Mouse (Mus musculus): Measurements from ENCODE around the gene Plin5. TPM values are rescaled to one million over a fixed set of nuclear protein-coding genes. Genes with fewer than 3 reads are reported as not detected.

Plin5 gene
- polyA plus RNA-seq, 1 experiment from 2014 or later = 0.31 TPM

DNA sequence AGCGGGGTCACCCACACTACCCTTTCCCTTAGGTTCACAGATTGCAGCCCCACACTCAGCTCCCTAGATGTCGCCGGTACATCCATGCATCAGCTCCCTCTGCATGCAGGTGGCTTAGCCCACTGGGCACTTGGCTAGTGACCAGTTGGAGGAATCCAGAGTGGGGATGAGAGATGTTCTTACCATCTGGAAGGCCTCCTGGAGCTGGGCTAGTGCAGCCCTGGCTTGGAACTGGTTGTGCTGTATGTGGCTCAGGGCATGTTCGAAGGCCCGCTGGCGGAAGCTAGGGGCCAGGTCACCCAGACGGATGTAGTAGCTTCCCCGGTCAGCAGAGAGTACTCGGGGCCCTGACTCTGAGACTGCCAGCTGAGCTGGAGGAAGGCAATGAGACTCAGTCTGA is 14.5 kb downstream of the Plin5 start:
- WGBS = 92% methylated on average over 9 of the region's 9 CpGs

DNA sequence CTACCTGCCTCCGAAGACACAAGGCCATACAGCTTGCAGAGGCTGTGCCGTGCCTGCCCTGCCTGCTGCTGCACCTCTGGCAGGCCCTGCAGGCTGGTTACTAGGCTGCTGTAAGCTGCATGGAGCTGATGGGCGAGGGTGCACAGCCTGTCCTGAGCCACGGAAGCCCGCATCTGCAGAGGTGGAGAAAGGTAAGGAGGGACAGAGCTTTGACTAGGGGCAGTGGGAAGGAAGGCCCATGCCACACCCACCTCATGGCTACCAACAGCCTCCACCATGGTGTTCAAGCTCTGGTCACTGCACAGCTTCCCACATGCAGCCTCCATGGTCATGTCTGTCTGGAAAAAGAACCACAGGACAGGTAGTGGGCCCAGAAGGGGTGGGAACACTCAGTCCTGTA is 15.2 kb downstream of the Plin5 start:
- H3K4me2 ChIP-seq (ENCODE audit: low read depth, low read length) = no peak overlapping the region
- no peaks in the 10 kb centered on the region for H3K9me3 ChIP-seq (replicated peaks; ENCODE audit: control insufficient read depth, low read length)
- 92% methylated on average over 5 of the region's 5 CpGs for WGBS
- no peak overlapping the region for H3K4me3 ChIP-seq (ENCODE audit: low read depth, low read length)
- peaks cover 15% of the 10 kb centered on the region for H3K36me3 ChIP-seq (replicated peaks; ENCODE audit: control insufficient read depth, insufficient read depth, low read depth, low read length)
- no peaks in the 10 kb centered on the region for H3K4me1 ChIP-seq (ENCODE audit: control insufficient read depth, insufficient read depth, low read length)
- ATAC-seq (replicated peaks; ENCODE audit: insufficient number of reproducible peaks, low FRiP score, low TSS enrichment, low read depth) (no peak), DNase-seq (ENCODE audit: low spot score) (no peak)
- H3K27ac ChIP-seq (replicated peaks; ENCODE audit: low read depth, low read length) = no peak overlapping the region
- H3K9ac ChIP-seq (replicated peaks; ENCODE audit: low read length) = no peak overlapping the region
- H3K27me3 ChIP-seq (ENCODE audit: control insufficient read depth, insufficient read depth, low read length) = no peaks in the 10 kb centered on the region

More for the DNA sequence above, 14.5 kb downstream of the Plin5 start:
- ATAC-seq (replicated peaks; ENCODE audit: insufficient number of reproducible peaks, low FRiP score, low TSS enrichment, low read depth) (no peak), DNase-seq (ENCODE audit: low spot score) (no peak)
- Histone ChIP-seq H3K4me1 (ENCODE audit: control insufficient read depth, insufficient read depth, low read length) (no peaks in the 10 kb centered on the region), H3K9me3 (replicated peaks; ENCODE audit: control insufficient read depth, low read length) (no peaks in the 10 kb centered on the region), H3K4me3 (ENCODE audit: low read depth, low read length) (no peak overlapping the region), H3K36me3 (replicated peaks; ENCODE audit: control insufficient read depth, insufficient read depth, low read depth, low read length) (peaks cover 10% of the 10 kb centered on the region), H3K27me3 (ENCODE audit: control insufficient read depth, insufficient read depth, low read length) (no peaks in the 10 kb centered on the region), H3K27ac (replicated peaks; ENCODE audit: low read depth, low read length) (no peak overlapping the region), H3K4me2 (ENCODE audit: low read depth, low read length) (no peak overlapping the region), H3K9ac (replicated peaks; ENCODE audit: low read length) (no peak overlapping the region)

DNA sequence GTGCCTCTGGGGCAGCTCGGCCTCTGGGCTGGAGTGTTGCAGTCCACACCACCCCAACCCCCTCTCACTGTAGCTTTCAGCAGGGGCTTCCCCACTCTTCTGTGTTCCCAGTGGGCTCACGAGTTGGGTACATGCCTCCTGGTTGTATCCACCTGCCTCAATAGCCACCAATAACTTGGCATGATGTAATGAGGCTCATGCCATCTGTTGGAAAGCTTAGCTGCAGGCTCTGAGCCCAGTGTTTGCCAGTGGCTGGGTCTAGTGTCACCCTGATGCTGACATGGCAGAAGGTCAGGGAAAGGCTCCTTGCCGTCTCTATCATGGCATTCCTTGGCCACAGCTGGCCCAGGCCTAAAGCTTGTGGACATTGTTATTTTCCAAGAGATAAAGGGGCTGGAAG is 16.6 kb downstream of the Plin5 start:
- Histone ChIP-seq H3K27me3 (ENCODE audit: control insufficient read depth, insufficient read depth, low read length) (no peaks in the 10 kb centered on the region), H3K36me3 (replicated peaks; ENCODE audit: control insufficient read depth, insufficient read depth, low read depth, low read length) (peaks cover 25% of the 10 kb centered on the region), H3K9ac (replicated peaks; ENCODE audit: low read length) (no peak overlapping the region), H3K4me1 (ENCODE audit: control insufficient read depth, insufficient read depth, low read length) (no peaks in the 10 kb centered on the region), H3K4me2 (ENCODE audit: low read depth, low read length) (no peak overlapping the region), H3K4me3 (ENCODE audit: low read depth, low read length) (no peak overlapping the region), H3K9me3 (replicated peaks; ENCODE audit: control insufficient read depth, low read length) (no peaks in the 10 kb centered on the region), H3K27ac (replicated peaks; ENCODE audit: low read depth, low read length) (no peak overlapping the region)
- ATAC-seq (replicated peaks; ENCODE audit: insufficient number of reproducible peaks, low FRiP score, low TSS enrichment, low read depth) = no peak
- DNase-seq (ENCODE audit: low spot score) = no peak
- 92% methylated on average over 3 of the region's 3 CpGs for WGBS

DNA sequence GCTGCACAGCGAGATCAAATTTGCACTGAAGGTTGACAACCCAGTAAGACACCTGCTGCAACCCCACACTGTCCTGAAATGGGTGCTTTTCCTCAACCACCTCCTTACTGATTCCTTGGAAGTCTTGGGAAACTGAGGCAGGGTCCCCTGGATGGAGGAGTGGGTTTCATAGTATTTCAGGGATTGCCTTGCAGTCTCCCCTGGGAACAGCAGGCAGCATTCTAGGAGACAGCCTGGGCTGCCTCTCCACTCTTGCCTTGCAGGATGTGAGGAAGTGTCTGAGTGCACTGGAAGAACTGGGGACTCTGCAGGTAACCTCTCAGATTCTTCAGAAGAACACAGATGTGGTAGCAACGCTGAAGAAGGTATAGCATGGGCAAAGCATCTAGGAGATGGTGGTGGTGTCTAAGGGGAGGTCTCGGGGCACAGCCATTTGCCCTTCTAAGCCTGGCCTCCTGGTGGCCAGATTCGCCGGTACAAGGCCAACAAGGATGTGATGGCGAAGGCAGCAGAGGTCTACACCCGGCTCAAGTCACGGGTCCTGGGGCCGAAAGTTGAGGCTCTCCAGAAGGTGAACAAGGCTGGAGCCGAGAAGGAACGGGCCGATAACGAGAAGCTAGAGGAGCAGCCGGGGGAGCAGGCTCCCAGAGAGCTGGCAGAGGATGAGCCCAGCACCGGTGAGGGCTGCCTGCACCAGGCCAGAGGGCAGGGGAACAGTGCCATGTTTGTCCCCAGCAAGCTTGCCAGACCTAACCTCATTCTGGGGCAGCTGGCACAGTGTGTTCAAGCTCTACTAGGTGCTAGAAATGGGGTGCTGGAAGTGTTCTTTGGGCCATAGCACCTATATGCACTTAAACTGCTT is 18.5 kb downstream of the Plin5 start:
- no peak overlapping the region for H3K9ac ChIP-seq (replicated peaks; ENCODE audit: low read length)
- no peak overlapping the region for H3K4me3 ChIP-seq (ENCODE audit: low read depth, low read length)
- WGBS = 90% methylated on average over 15 of the region's 15 CpGs
- ATAC-seq (replicated peaks; ENCODE audit: insufficient number of reproducible peaks, low FRiP score, low TSS enrichment, low read depth) (no peak), DNase-seq (ENCODE audit: low spot score) (no peak)
- peaks cover 25% of the 10 kb centered on the region for H3K36me3 ChIP-seq (replicated peaks; ENCODE audit: control insufficient read depth, insufficient read depth, low read depth, low read length)
- H3K27ac ChIP-seq (replicated peaks; ENCODE audit: low read depth, low read length) = no peak overlapping the region
- no peak overlapping the region for H3K4me2 ChIP-seq (ENCODE audit: low read depth, low read length)
- H3K9me3 ChIP-seq (replicated peaks; ENCODE audit: control insufficient read depth, low read length) = no peaks in the 10 kb centered on the region
- H3K27me3 ChIP-seq (ENCODE audit: control insufficient read depth, insufficient read depth, low read length) = no peaks in the 10 kb centered on the region
- H3K4me1 ChIP-seq (ENCODE audit: control insufficient read depth, insufficient read depth, low read length) = no peaks in the 10 kb centered on the region

DNA sequence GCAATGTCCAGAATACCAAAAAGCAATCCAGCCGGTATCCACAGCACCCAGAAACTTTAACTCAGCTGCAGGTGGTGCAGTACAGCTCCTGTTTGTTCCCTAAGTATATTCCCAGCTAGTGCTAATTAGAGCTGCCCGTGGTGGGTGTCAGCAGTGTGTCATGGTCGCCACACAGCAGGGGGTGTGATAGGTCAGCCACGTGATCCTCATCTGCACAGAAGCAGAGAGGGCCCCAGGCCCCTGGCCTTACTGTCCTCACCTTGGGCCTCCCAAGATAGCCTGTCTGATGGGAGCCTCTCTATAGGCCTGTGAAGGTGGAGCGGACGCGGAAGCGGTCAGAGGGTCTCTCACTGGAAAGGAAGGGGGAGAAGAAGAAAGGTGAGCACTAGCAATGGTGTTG is 19.2 kb downstream of the Plin5 start:
- Histone ChIP-seq H3K4me1 (ENCODE audit: control insufficient read depth, insufficient read depth, low read length) (no peaks in the 10 kb centered on the region), H3K9ac (replicated peaks; ENCODE audit: low read length) (no peak overlapping the region), H3K36me3 (replicated peaks; ENCODE audit: control insufficient read depth, insufficient read depth, low read depth, low read length) (peaks cover 25% of the 10 kb centered on the region), H3K4me2 (ENCODE audit: low read depth, low read length) (no peak overlapping the region; the same call in 1 of the 2 replicates), H3K27ac (replicated peaks; ENCODE audit: low read depth, low read length) (no peak overlapping the region), H3K9me3 (replicated peaks; ENCODE audit: control insufficient read depth, low read length) (no peaks in the 10 kb centered on the region), H3K27me3 (ENCODE audit: control insufficient read depth, insufficient read depth, low read length) (no peaks in the 10 kb centered on the region), H3K4me3 (ENCODE audit: low read depth, low read length) (no peak overlapping the region)
- WGBS = 94% methylated on average over 8 of the region's 8 CpGs
- no peak for ATAC-seq (replicated peaks; ENCODE audit: insufficient number of reproducible peaks, low FRiP score, low TSS enrichment, low read depth)
- DNase-seq (ENCODE audit: low spot score) = no peak

DNA sequence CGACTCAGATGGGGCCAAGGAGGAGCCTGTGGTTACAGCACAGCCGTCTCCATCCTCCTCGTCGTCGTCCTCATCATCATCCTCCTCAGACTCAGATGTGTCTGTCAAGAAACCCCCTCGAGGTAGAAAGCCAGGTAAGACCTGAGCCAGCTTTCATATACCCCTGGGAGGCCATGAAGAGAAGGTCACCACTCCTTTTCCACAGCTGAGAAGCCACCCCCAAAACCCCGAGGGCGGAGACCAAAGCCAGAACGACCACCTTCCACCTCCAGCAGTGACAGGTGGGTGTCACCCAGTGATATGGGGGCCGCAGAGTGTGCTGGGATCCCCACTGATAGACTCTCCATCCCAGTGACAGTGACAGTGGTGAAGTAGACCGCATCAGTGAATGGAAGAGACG is 20.5 kb downstream of the Plin5 start:
- H3K9ac ChIP-seq (replicated peaks; ENCODE audit: low read length) = no peak overlapping the region
- no peaks in the 10 kb centered on the region for H3K27me3 ChIP-seq (ENCODE audit: control insufficient read depth, insufficient read depth, low read length)
- no peak for DNase-seq (ENCODE audit: low spot score)
- H3K4me2 ChIP-seq (ENCODE audit: low read depth, low read length) = no peak overlapping the region
- H3K4me3 ChIP-seq (ENCODE audit: low read depth, low read length) = no peak overlapping the region
- no peak overlapping the region for H3K27ac ChIP-seq (replicated peaks; ENCODE audit: low read depth, low read length)
- H3K9me3 ChIP-seq (replicated peaks; ENCODE audit: control insufficient read depth, low read length) = no peaks in the 10 kb centered on the region
- peaks cover 25% of the 10 kb centered on the region for H3K36me3 ChIP-seq (replicated peaks; ENCODE audit: control insufficient read depth, insufficient read depth, low read depth, low read length)
- H3K4me1 ChIP-seq (ENCODE audit: control insufficient read depth, insufficient read depth, low read length) = no peaks in the 10 kb centered on the region
- no peak for ATAC-seq (replicated peaks; ENCODE audit: insufficient number of reproducible peaks, low FRiP score, low TSS enrichment, low read depth)
- 88% methylated on average over 12 of the region's 12 CpGs for whole genome bisulfite sequencing

DNA sequence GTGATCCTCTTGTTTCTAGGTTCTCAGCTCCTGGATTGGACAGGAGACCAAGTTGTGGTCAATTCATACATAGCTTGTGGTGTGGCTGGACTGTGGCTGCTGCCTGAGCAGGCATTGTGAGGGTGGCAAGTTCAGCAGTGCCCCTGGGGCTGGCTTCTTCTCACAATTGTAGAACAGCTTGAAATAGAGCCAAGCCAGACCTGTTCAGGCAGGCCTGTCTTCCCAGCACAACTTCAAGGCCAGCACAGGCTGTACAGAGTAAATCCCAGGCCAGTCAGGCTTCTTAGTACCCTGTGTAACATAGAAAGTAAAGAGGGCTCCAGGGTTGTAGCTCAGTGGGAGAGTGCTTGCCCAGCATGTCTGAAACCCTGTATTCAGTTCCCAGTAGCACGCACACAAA is 24.6 kb downstream of the Plin5 start:
- 93% methylated on average over 1 of the region's 1 CpGs for WGBS
- H3K27me3 ChIP-seq (ENCODE audit: control insufficient read depth, insufficient read depth, low read length) = no peaks in the 10 kb centered on the region
- ATAC-seq (replicated peaks; ENCODE audit: insufficient number of reproducible peaks, low FRiP score, low TSS enrichment, low read depth) = no peak; the same call in 1 of the 2 replicates

DNA sequence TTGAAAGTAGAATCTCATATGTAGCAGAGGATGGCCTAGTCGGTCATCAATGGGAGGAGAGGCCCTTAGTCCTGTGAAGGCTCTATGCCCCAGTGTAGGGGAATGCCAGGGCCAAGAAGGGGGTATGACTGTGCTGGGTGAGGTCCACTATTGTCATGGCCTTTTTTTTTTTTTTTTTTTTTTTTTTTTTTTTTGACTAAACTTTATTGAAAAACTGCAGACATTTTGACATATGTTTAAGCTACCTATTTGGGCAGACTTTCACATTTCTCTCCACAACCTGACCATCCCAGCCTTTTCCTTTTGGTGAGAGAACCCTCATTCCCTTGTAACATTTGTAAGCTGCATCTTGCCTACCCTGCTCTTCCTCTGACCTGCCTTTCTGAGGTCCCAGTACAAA is 25.1 kb downstream of the Plin5 start:
- H3K9ac ChIP-seq (replicated peaks; ENCODE audit: low read length) = no peak overlapping the region
- DNase-seq (ENCODE audit: low spot score) = no peak
- no peaks in the 10 kb centered on the region for H3K9me3 ChIP-seq (replicated peaks; ENCODE audit: control insufficient read depth, low read length)
- H3K4me2 ChIP-seq (ENCODE audit: low read depth, low read length) = no peak overlapping the region
- peaks cover 11% of the 10 kb centered on the region for H3K36me3 ChIP-seq (replicated peaks; ENCODE audit: control insufficient read depth, insufficient read depth, low read depth, low read length)
- H3K4me3 ChIP-seq (ENCODE audit: low read depth, low read length) = no peak overlapping the region
- no peaks in the 10 kb centered on the region for H3K27me3 ChIP-seq (ENCODE audit: control insufficient read depth, insufficient read depth, low read length)
- WGBS = 87% methylated on average over 1 of the region's 1 CpGs
- H3K27ac ChIP-seq (replicated peaks; ENCODE audit: low read depth, low read length) = no peak overlapping the region
- no peaks in the 10 kb centered on the region for H3K4me1 ChIP-seq (ENCODE audit: control insufficient read depth, insufficient read depth, low read length)
- no peak for ATAC-seq (replicated peaks; ENCODE audit: insufficient number of reproducible peaks, low FRiP score, low TSS enrichment, low read depth)

More for the DNA sequence above, 24.6 kb downstream of the Plin5 start:
- Histone ChIP-seq H3K36me3 (replicated peaks; ENCODE audit: control insufficient read depth, insufficient read depth, low read depth, low read length) (peaks cover 14% of the 10 kb centered on the region), H3K27ac (replicated peaks; ENCODE audit: low read depth, low read length) (no peak overlapping the region), H3K4me1 (ENCODE audit: control insufficient read depth, insufficient read depth, low read length) (no peaks in the 10 kb centered on the region), H3K4me3 (ENCODE audit: low read depth, low read length) (no peak overlapping the region), H3K9ac (replicated peaks; ENCODE audit: low read length) (no peak overlapping the region), H3K9me3 (replicated peaks; ENCODE audit: control insufficient read depth, low read length) (no peaks in the 10 kb centered on the region), H3K4me2 (ENCODE audit: low read depth, low read length) (no peak overlapping the region)
- DNase-seq (ENCODE audit: low spot score) = no peak
